Mouse (Mus musculus) liver, embryonic 14.5 days (tissue): ENCODE results near the gene Sorcs3.

Source experiments
- CTCF ChIP-seq: IDR thresholded peaks from 2 replicates; pipeline ENCODE4 v1.5.1; 2016; ENCODE audit warnings: antibody characterized with exemption, low read depth, control low read depth
- EP300 ChIP-seq: IDR thresholded peaks from 2 replicates; pipeline ENCODE4 v1.6.1; 2016; ENCODE audit warnings: antibody characterized with exemption, low read depth

GRCm38 (mm10) chr19:48283217-48283616, 77.4 kb downstream of the Sorcs3 start:
- TF ChIP-seq CTCF (no peak), EP300 (no peak)
